Mouse (Mus musculus) liver, adult 2 months (tissue): ENCODE results near the gene Adgre1. TPM values are rescaled to one million over a fixed set of nuclear protein-coding genes. Genes with fewer than 3 reads are reported as not detected.

ENCODE experiments used
- DNase-seq: peaks from one replicate; pipeline ENCODE4 v3.0.0-alpha.2; 2011; ENCODE audit warnings: low read depth, low spot score; ENCODE audit errors: extremely low read depth
- H3K27ac ChIP-seq: fragments of 200-500 bp; replicated peaks from 2 replicates; pipeline ENCODE4 v1.5.1; 2012; ENCODE audit warnings: low read depth, mild to moderate bottlenecking, control low read depth, inconsistent platforms, low read length; ENCODE audit not compliant: insufficient read depth
- H3K27me3 ChIP-seq: fragments of 200-500 bp; 2 replicates; pipeline ENCODE4 v1.6.1; 2012; ENCODE audit warnings: mild to moderate bottlenecking, moderate library complexity, low read length, inconsistent platforms; ENCODE audit not compliant: control insufficient read depth, insufficient read depth
- H3K36me3 ChIP-seq: fragments of 200-500 bp; 2 replicates; pipeline ENCODE4 v1.6.1; 2012; ENCODE audit warnings: low read length, inconsistent platforms; ENCODE audit not compliant: control insufficient read depth, insufficient read depth
- H3K4me1 ChIP-seq: fragments of 200-500 bp; 2 replicates; pipeline ENCODE4 v1.6.1; 2011; ENCODE audit warnings: low read length; ENCODE audit not compliant: control insufficient read depth, insufficient read depth
- H3K4me3 ChIP-seq: fragments of 200-500 bp; 2 replicates; pipeline ENCODE4 v1.5.1; 2011; ENCODE audit warnings: low read depth, mild to moderate bottlenecking, control low read depth, low read length, moderate library complexity; ENCODE audit not compliant: insufficient read depth
- H3K79me2 ChIP-seq: fragments of 200-500 bp; 2 replicates; pipeline ENCODE4 v1.6.1; 2012; ENCODE audit warnings: inconsistent platforms, mild to moderate bottlenecking, low read length, moderate library complexity; ENCODE audit not compliant: control insufficient read depth, insufficient read depth
- H3K9ac ChIP-seq: fragments of 200-500 bp; 2 replicates; pipeline ENCODE4 v1.6.1; 2012; ENCODE audit warnings: low read depth, mild to moderate bottlenecking, control low read depth, inconsistent platforms, low read length
- CTCF ChIP-seq: fragments of 200-500 bp; IDR thresholded peaks from 2 replicates; pipeline ENCODE4 v1.5.1; 2011; ENCODE audit warnings: low read depth, low read length, control low read depth
- POLR2A ChIP-seq: fragments of 200-500 bp; IDR thresholded peaks from 2 replicates; pipeline ENCODE4 v1.6.1; 2011; ENCODE audit warnings: low read length, control low read depth; ENCODE audit not compliant: insufficient read depth; ENCODE audit errors: extremely low read depth
- WGBS: fragments of 180-500 bp; shearing (Covaris S2); methylation state at CpG from one replicate; pipeline ENCODE4 v1.1.7; 2018; 5-methylcytosine and 5-hydroxymethylcytosine counted together
- polyA plus RNA-seq: library from polyadenylated mRNA; depleted of rRNA; stranded (reverse); fragments of >200 nt; gene quantifications from 2 replicates; pipeline ENCODE4 v1.2.3, GENCODE M21; 2012; rRNA removed
- total RNA-seq: library from RNA; depleted of rRNA; stranded (reverse); fragments of >200 nt; gene quantifications from 2 replicates; pipeline ENCODE4 v1.2.3, GENCODE M21; 2014; rRNA removed

Gene Adgre1
- total RNA-seq (27.3 and 31.6 TPM in 2 replicates), polyA plus RNA-seq (4.7 and 10.0 TPM in 2 replicates)

GRCm38 (mm10) chr17:57358441-57358840 is at the start of gene Adgre1:
Adgre1 (plus strand) TSS chr17:57358691.
- 38% methylated on average over 1 of the region's 1 CpGs for WGBS
- Histone ChIP-seq H3K79me2 (no peaks in the 10 kb centered on the region), H3K27ac (peak within 1 kb of the TSS; percentile 35; the same call in 1 of the 2 replicates), H3K4me1 (no peaks in the 10 kb centered on the region), H3K9ac (peak within 1 kb of the TSS; percentile 51; the same call in 1 of the 2 replicates), H3K4me3 (peak within 1 kb of the TSS; percentile 51), H3K36me3 (no peaks in the 10 kb centered on the region), H3K27me3 (no peaks in the 10 kb centered on the region)
- peak; percentile 35 for DNase-seq
- TF ChIP-seq CTCF (no peak), POLR2A (no peak)

GRCm38 (mm10) chr17:57311801-57312200 is 46.7 kb upstream of the Adgre1 start:
- H3K27me3 ChIP-seq, result no peaks in the 10 kb centered on the region
- no peak for DNase-seq
- no peaks in the 10 kb centered on the region for H3K36me3 ChIP-seq
- peaks cover 2% of the 10 kb centered on the region for H3K4me1 ChIP-seq
- no peak overlapping the region for H3K4me3 ChIP-seq
- no peaks in the 10 kb centered on the region for H3K79me2 ChIP-seq
- H3K9ac ChIP-seq, result no peak overlapping the region
- TF ChIP-seq POLR2A, result no peak
- TF ChIP-seq CTCF, result no peak
- WGBS, result 33% methylated on average over 13 of the region's 13 CpGs
- no peak overlapping the region for H3K27ac ChIP-seq

- 37% methylated on average over 8 of the region's 8 CpGs for WGBS
These were observed 30.9 kb upstream of the Adgre1 start for GRCm38 (mm10) chr17:57327615-57328014.

GRCm38 (mm10) chr17:57328944-57329343 is 29.5 kb upstream of the Adgre1 start:
- no peak for DNase-seq
- H3K27ac ChIP-seq, result no peak overlapping the region
- H3K9ac ChIP-seq, result no peak overlapping the region
- H3K4me1 ChIP-seq, result no peaks in the 10 kb centered on the region
- TF ChIP-seq CTCF, result no peak
- TF ChIP-seq POLR2A, result no peak
- 0 out of 2 replicates have a peak, but pooled peaks cover 2% of the 10 kb centered on the region for H3K27me3 ChIP-seq
- H3K79me2 ChIP-seq, result no peaks in the 10 kb centered on the region
- 23% methylated on average over 5 of the region's 6 CpGs for WGBS
- H3K36me3 ChIP-seq, result no peaks in the 10 kb centered on the region
- H3K4me3 ChIP-seq, result no peak overlapping the region

More at GRCm38 (mm10) chr17:57327615-57328014, 30.9 kb upstream of the Adgre1 start:
- Histone ChIP-seq H3K27ac (no peak overlapping the region), H3K4me1 (no peaks in the 10 kb centered on the region), H3K36me3 (no peaks in the 10 kb centered on the region), H3K9ac (no peak overlapping the region), H3K27me3 (0 out of 2 replicates have a peak, but pooled peaks cover 2% of the 10 kb centered on the region), H3K79me2 (no peaks in the 10 kb centered on the region), H3K4me3 (no peak overlapping the region)
- TF ChIP-seq CTCF (no peak), POLR2A (no peak)
- no peak for DNase-seq

GRCm38 (mm10) chr17:57330993-57331392 is 27.5 kb upstream of the Adgre1 start:
- Histone ChIP-seq H3K27ac (no peak overlapping the region), H3K36me3 (no peaks in the 10 kb centered on the region), H3K79me2 (no peaks in the 10 kb centered on the region), H3K27me3 (no peaks in the 10 kb centered on the region), H3K4me3 (no peak overlapping the region), H3K9ac (no peak overlapping the region), H3K4me1 (no peaks in the 10 kb centered on the region)
- TF ChIP-seq CTCF (no peak), POLR2A (no peak)
- DNase-seq, result no peak
- 88% methylated on average over 8 of the region's 8 CpGs for WGBS

- Histone ChIP-seq H3K36me3 (no peaks in the 10 kb centered on the region), H3K27ac (no peak overlapping the region), H3K79me2 (no peaks in the 10 kb centered on the region), H3K27me3 (no peaks in the 10 kb centered on the region), H3K9ac (no peak overlapping the region), H3K4me3 (no peak overlapping the region), H3K4me1 (no peaks in the 10 kb centered on the region)
- DNase-seq, result no peak
- WGBS, result 83% methylated on average over 4 of the region's 4 CpGs
- no peak for TF ChIP-seq POLR2A
These were observed 26.2 kb upstream of the Adgre1 start for GRCm38 (mm10) chr17:57332241-57332640.
